Mouse (Mus musculus): ENCODE results near the gene Zfr2. TPM values are rescaled to one million over a fixed set of nuclear protein-coding genes. Genes with fewer than 3 reads are reported as not detected.

Zfr2 gene
- polyA plus RNA-seq, 1 experiment from 2014 or later = 16.0 TPM

GRCm38 (mm10) chr10:81193991-81194774 is 38.8 kb upstream of the Zfr2 start:
- Histone ChIP-seq H3K27me3 (peaks cover 45% of the 10 kb centered on the region), H3K9me3 (replicated peaks) (no peaks in the 10 kb centered on the region), H3K36me3 (peaks cover 16% of the 10 kb centered on the region), H3K27ac (replicated peaks) (0 out of 2 replicates have a peak overlapping the region, but pooled peaks have one; percentile 28), H3K4me2 (replicated peaks) (no peak overlapping the region), H3K4me3 (replicated peaks) (peak overlapping the region; percentile 11; the same call in 1 of the 2 replicates), H3K9ac (no peak overlapping the region), H3K4me1 (peaks cover 35% of the 10 kb centered on the region)
- ATAC-seq (ENCODE audit: insufficient number of reproducible peaks, low FRiP score, low TSS enrichment, low read depth) = 0 out of 2 replicates have a peak, but pooled peaks have one; percentile 8
- 11% methylated on average over 37 of the region's 37 CpGs for WGBS

- 0 out of 2 replicates have a peak overlapping the region, but pooled peaks have one; percentile 11 for H3K4me3 ChIP-seq (replicated peaks)
- H3K9me3 ChIP-seq (replicated peaks) = no peaks in the 10 kb centered on the region
- no peak overlapping the region for H3K9ac ChIP-seq
- H3K4me1 ChIP-seq = peaks cover 34% of the 10 kb centered on the region
- H3K36me3 ChIP-seq = peaks cover 8% of the 10 kb centered on the region
- no peak overlapping the region for H3K27ac ChIP-seq (replicated peaks)
- H3K27me3 ChIP-seq = peaks cover 46% of the 10 kb centered on the region
- no peak for ATAC-seq (ENCODE audit: insufficient number of reproducible peaks, low FRiP score, low TSS enrichment, low read depth)
- WGBS = 53% methylated on average over 4 of the region's 4 CpGs
- no peak overlapping the region for H3K4me2 ChIP-seq (replicated peaks)
Observed at GRCm38 (mm10) chr10:81195300-81195699, 37.7 kb upstream of the Zfr2 start.

- Histone ChIP-seq H3K9me3 (replicated peaks) (no peaks in the 10 kb centered on the region), H3K27me3 (peaks cover 46% of the 10 kb centered on the region), H3K36me3 (no peaks in the 10 kb centered on the region), H3K4me3 (replicated peaks) (no peak overlapping the region), H3K27ac (replicated peaks) (no peak overlapping the region), H3K4me2 (replicated peaks) (no peak overlapping the region), H3K9ac (no peak overlapping the region), H3K4me1 (peaks cover 24% of the 10 kb centered on the region)
- ATAC-seq (ENCODE audit: insufficient number of reproducible peaks, low FRiP score, low TSS enrichment, low read depth) = no peak
- 58% methylated on average over 11 of the region's 11 CpGs for WGBS
Observed at GRCm38 (mm10) chr10:81196470-81197065, 36.4 kb upstream of the Zfr2 start.

GRCm38 (mm10) chr10:81197305-81197704 is 35.6 kb upstream of the Zfr2 start:
- Histone ChIP-seq H3K27me3 (peaks cover 46% of the 10 kb centered on the region), H3K4me2 (replicated peaks) (no peak overlapping the region), H3K4me3 (replicated peaks) (no peak overlapping the region), H3K4me1 (peaks cover 18% of the 10 kb centered on the region), H3K9me3 (replicated peaks) (no peaks in the 10 kb centered on the region), H3K27ac (replicated peaks) (no peak overlapping the region), H3K36me3 (no peaks in the 10 kb centered on the region), H3K9ac (no peak overlapping the region)
- WGBS = 46% methylated on average over 6 of the region's 6 CpGs
- ATAC-seq (ENCODE audit: insufficient number of reproducible peaks, low FRiP score, low TSS enrichment, low read depth) = no peak

- Histone ChIP-seq H3K27me3 (peaks cover 44% of the 10 kb centered on the region), H3K9me3 (replicated peaks) (no peaks in the 10 kb centered on the region), H3K4me1 (peaks cover 11% of the 10 kb centered on the region), H3K27ac (replicated peaks) (no peak overlapping the region), H3K36me3 (no peaks in the 10 kb centered on the region), H3K4me3 (replicated peaks) (no peak overlapping the region), H3K4me2 (replicated peaks) (no peak overlapping the region), H3K9ac (no peak overlapping the region)
- no peak for ATAC-seq (ENCODE audit: insufficient number of reproducible peaks, low FRiP score, low TSS enrichment, low read depth)
- WGBS = 4% methylated on average over 9 of the region's 9 CpGs
Observed at GRCm38 (mm10) chr10:81198230-81198629, 34.7 kb upstream of the Zfr2 start.

DNA sequence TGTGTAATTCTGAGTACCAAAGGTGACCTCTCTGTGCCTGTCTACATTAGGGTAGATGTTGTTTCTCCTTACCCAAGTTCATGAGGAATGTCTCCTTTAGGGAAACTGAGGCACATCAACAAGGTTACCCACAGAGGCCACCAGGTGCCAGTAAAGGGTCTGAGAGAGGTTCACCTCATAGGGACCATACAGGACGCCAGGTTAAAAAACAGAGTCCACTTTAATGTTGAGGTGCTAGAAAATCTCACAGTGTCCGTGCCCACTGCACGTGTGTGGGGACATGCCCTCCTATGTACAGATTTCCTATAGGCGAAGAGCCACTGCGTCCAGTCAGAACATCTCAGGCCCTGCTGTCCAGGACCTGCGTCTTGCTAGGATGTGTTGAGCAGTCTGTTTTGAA is 34.0 kb upstream of the Zfr2 start:
- Histone ChIP-seq H3K4me3 (replicated peaks) (no peak overlapping the region), H3K4me1 (peaks cover 7% of the 10 kb centered on the region), H3K4me2 (replicated peaks) (no peak overlapping the region), H3K27me3 (peaks cover 38% of the 10 kb centered on the region), H3K9me3 (replicated peaks) (no peaks in the 10 kb centered on the region), H3K27ac (replicated peaks) (no peak overlapping the region), H3K9ac (no peak overlapping the region), H3K36me3 (no peaks in the 10 kb centered on the region)
- no peak for ATAC-seq (ENCODE audit: insufficient number of reproducible peaks, low FRiP score, low TSS enrichment, low read depth)
- WGBS = 82% methylated on average over 6 of the region's 6 CpGs

GRCm38 (mm10) chr10:81200141-81200540 is 32.8 kb upstream of the Zfr2 start:
- H3K4me2 ChIP-seq (replicated peaks) = no peak overlapping the region
- no peak overlapping the region for H3K9ac ChIP-seq
- 78% methylated on average over 13 of the region's 13 CpGs for WGBS
- H3K27ac ChIP-seq (replicated peaks) = no peak overlapping the region
- H3K4me1 ChIP-seq = no peaks in the 10 kb centered on the region
- peaks cover 27% of the 10 kb centered on the region for H3K27me3 ChIP-seq
- H3K4me3 ChIP-seq (replicated peaks) = no peak overlapping the region
- ATAC-seq (ENCODE audit: insufficient number of reproducible peaks, low FRiP score, low TSS enrichment, low read depth) = no peak
- no peaks in the 10 kb centered on the region for H3K9me3 ChIP-seq (replicated peaks)
- H3K36me3 ChIP-seq = no peaks in the 10 kb centered on the region

GRCm38 (mm10) chr10:81200605-81201287 is 32.2 kb upstream of the Zfr2 start:
- Histone ChIP-seq H3K27me3 (peaks cover 21% of the 10 kb centered on the region), H3K4me3 (replicated peaks) (no peak overlapping the region)
- WGBS = 75% methylated on average over 20 of the region's 20 CpGs

DNA sequence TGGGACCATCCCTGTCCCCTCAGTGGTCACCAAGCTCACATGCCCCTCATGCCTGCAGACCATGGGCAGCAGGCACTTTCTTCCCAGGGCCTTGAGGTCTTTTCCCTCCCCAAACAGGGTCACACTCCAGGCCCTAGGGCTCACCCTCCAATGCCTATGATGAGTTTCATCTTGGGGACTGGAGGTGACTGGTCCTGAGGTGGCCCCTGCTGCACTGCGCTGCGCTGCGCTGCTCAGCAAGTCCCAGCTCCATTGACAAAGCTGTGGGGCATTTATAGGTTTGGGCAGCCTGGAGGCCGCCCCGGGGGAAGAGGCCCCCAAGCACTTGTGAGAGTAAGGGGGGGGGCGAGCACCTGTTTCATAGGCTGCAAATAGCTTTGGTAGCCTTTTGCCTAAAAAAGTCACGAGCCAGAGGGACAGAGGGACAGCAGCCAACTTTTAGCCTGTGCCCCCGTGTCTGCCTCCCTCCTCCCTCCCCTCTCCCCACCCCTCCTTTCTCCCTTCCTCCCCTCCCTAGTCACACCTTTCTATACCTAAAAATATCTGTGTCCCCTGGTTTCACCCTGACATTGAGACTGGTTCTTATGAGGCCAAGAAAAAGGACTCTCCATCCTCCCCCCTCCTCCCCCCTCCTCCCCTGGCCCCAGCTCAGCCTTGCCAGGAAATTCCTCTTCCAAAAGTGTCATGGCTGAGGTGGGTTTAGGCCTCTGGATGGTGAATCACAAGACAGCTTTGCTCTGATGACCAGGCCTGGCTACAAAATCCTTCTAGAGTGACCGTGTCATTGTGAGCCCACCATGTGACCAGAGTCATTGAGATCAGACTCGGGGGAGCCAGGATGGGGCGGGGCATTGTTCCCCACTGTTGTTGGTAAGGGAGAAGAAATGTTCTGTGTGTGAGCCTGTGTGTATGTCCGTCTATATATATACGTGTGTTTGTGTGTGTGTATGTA is 30.9 kb upstream of the Zfr2 start, which contains the start of gene Nmrk2:
TSS of gene Nmrk2 (minus strand) at position 245 of the 952 bp plus-strand sequence.
- H3K4me3 ChIP-seq (replicated peaks) = no peak within 1 kb of the TSS
- no peak within 1 kb of the TSS for H3K27ac ChIP-seq (replicated peaks)
- WGBS = 49% methylated on average over 13 of the region's 13 CpGs
- H3K4me2 ChIP-seq (replicated peaks) = no peak within 1 kb of the TSS
- no peaks in the 10 kb centered on the region for H3K9me3 ChIP-seq (replicated peaks)
- no peaks in the 10 kb centered on the region for H3K36me3 ChIP-seq
- H3K27me3 ChIP-seq = peaks cover 9% of the 10 kb centered on the region; the same call in 1 of the 2 replicates
- 0 out of 2 replicates have a peak, but pooled peaks have one; percentile 16 for ATAC-seq (ENCODE audit: insufficient number of reproducible peaks, low FRiP score, low TSS enrichment, low read depth)
- no peaks in the 10 kb centered on the region for H3K4me1 ChIP-seq
- H3K9ac ChIP-seq = no peak within 1 kb of the TSS

More at GRCm38 (mm10) chr10:81200605-81201287, 32.2 kb upstream of the Zfr2 start:
- Histone ChIP-seq H3K4me2 (replicated peaks) (no peak overlapping the region), H3K9me3 (replicated peaks) (no peaks in the 10 kb centered on the region), H3K36me3 (no peaks in the 10 kb centered on the region), H3K27ac (replicated peaks) (no peak overlapping the region), H3K4me1 (no peaks in the 10 kb centered on the region), H3K9ac (no peak overlapping the region)
- ATAC-seq (ENCODE audit: insufficient number of reproducible peaks, low FRiP score, low TSS enrichment, low read depth) = no peak

DNA sequence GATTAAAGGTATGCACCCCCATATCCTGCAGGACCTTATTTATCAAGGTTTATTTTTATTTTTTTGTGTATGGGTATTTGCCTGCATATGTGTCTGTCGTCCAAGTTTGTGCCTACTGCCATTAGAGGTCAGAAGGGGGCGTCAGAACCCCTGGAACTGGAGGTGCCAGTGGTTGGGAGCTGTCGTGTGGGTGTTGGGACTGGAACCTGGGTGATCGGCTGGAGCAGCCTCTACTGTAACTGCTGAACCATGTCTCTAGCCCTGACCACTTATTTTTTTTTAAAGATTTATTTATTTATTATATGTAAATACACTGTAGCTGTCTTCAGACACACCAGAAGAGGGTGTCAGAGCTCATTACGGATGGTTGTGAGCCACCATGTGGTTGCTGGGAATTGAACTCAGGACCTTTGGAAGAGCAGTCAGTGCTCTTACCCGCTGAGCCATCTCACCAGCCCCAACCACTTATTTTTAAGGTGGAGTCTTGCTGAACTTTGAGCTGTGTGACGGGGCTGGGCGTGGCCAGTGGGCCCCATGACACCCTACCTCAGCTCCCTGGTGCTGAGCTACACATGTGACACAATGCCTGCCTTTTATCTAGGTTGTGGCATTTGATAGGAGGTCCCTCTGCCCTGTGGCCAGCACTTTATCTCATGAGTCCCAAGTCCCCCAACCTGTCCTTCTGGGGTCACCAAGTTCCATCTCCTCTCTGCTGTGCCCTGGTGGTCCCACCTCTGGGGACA is 29.8 kb upstream of the Zfr2 start:
- Histone ChIP-seq H3K4me3 (replicated peaks) (no peak overlapping the region), H3K36me3 (no peaks in the 10 kb centered on the region), H3K4me1 (no peaks in the 10 kb centered on the region), H3K9ac (no peak overlapping the region), H3K4me2 (replicated peaks) (no peak overlapping the region), H3K9me3 (replicated peaks) (no peaks in the 10 kb centered on the region), H3K27me3 (peaks cover 8% of the 10 kb centered on the region; the same call in 1 of the 2 replicates), H3K27ac (replicated peaks) (no peak overlapping the region)
- ATAC-seq (ENCODE audit: insufficient number of reproducible peaks, low FRiP score, low TSS enrichment, low read depth) = no peak
- WGBS = 66% methylated on average over 8 of the region's 8 CpGs

Data from embryonic facial prominence, embryonic 15.5 days (tissue).